Mouse (Mus musculus) testis, postnatal 10 days (tissue): ENCODE measurements at regions not wholly inside any gene's neighbourhood (a gene's known extent, or its start where the extent isn't known, plus 50 kb on each side); places are given as distances from the start of the nearest gene placed in this dataset.
"Not testable (repeated sequence)": the region's sequence is repeated elsewhere in the genome, so short reads cannot be mapped to it uniquely, and the experiment has no call there.

ENCODE experiments used
- DNase-seq: peaks from one replicate; pipeline ENCODE4 v3.0.0; 2021; ENCODE audit warnings: low spot score

DNA sequence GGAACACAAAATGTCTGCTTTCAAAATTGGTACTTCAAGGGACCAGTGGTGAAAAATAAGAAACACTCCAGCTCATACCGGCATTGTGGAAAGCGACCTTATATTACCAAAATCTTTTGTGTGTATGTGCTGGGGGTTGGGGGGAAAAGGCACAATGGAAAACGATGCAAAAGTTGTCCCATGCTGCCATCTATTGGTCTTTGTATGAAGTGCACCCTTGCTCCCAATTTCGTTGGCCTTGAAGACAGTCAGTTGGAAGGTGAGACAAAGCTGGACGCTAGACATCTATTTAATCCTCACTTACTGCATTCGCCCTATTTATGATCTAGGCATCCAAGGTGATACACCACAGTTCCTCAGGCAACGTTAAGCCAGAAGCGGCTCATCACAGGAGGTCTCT lies 186.6 kb downstream of the BC048507 start:
- DNase-seq: not testable (repeated sequence)

DNA sequence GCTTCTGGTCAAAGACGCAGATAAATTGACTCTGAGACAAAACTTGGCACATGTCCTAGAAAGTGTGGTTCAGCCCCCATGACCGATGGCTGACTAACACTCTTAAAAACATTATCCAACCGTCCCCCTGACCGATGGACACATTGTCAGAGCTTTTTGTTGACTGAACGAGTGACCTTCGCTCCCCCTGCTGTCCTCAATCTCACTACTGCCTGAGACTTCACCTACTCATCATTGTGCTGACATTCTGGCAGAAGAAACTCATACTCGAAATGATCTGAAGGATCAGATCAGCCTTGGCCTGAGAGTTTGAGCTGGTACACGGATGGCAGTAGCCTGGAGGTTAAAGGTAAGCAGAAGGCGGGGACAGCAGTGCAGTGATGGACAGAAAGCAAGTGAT lies 230.2 kb downstream of the BC048507 start:
- not testable (repeated sequence) for DNase-seq

DNA sequence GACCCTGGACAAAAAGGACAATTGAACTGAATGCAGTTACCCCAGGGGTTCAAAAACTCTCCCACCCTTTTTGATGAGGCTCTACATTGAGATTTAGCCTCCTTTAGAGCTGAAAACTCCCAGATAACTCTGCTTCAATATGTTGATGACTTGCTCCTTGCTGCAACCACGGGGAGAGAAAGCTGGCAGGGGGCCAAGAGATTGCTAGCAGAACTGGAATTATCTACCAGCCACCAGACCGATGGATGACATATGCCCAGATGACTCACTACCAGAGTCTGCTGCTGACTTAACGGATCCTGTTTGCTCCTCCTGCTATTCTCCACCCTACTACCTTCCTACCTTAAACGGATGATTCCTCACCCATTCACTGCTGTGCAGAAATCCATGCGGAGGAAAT lies 253.7 kb downstream of the BC048507 start:
- DNase-seq: peak; percentile 60
